Mouse (Mus musculus): ENCODE data around the gene Ush1c. TPM values are rescaled to one million over a fixed set of nuclear protein-coding genes. Genes with fewer than 3 reads are reported as not detected.

The Ush1c gene
- polyA plus RNA-seq, 1 experiment, result not detected

DNA sequence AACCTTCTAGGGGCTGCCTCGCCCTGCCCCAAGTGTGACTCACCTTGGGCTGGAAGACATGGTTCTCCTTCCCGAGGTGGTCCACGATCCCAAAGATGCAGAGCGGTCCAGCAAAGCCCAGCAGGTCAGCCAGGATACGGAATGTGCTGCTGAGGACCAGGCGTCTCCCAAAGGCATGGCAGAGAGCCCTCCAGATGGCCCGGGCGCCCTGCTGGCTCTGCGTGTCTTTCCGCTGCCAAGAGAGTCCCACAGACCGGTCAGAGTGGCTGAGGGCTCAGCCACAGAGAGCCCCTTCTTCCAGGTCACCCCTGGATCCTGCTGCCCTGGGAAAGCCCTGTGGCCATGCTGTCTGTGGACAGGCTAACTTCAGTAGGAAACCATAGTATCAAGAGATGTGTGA, 72.4 kb downstream of the Ush1c start:
- DNase-seq (ENCODE audit: low read depth in 1 of 2, low spot score in 2 of 2), result no peak
- WGBS, result 90% methylated on average over 11 of the region's 11 CpGs
- Histone ChIP-seq H3K4me3 (ENCODE audit: extremely low read depth, insufficient read depth, insufficient read length) (no peak overlapping the region), H3K4me1 (ENCODE audit: control insufficient read depth, insufficient read depth, insufficient read length) (no peaks in the 10 kb centered on the region), H3K27ac (ENCODE audit: insufficient read depth, low read length) (no peak overlapping the region), H3K36me3 (ENCODE audit: control insufficient read depth, insufficient read depth, low read length) (no peaks in the 10 kb centered on the region), H3K27me3 (ENCODE audit: control insufficient read depth, insufficient read depth, low read length) (no peaks in the 10 kb centered on the region)
- no peak for TF ChIP-seq CTCF (IDR thresholded peaks at IDR 0.05; ENCODE audit: extremely low read depth, insufficient read depth, insufficient read length, insufficient replicate concordance)
- no peak for TF ChIP-seq POLR2A (IDR thresholded peaks at IDR 0.05; ENCODE audit: low read depth, low read length)

GRCm38 (mm10) chr7:46162731-46163130, 75.6 kb downstream of the Ush1c start:
- no peaks in the 10 kb centered on the region for H3K36me3 ChIP-seq (ENCODE audit: control insufficient read depth, insufficient read depth, low read length)
- no peak overlapping the region for H3K27ac ChIP-seq (ENCODE audit: insufficient read depth, low read length)
- H3K4me1 ChIP-seq (ENCODE audit: control insufficient read depth, insufficient read depth, insufficient read length), result no peaks in the 10 kb centered on the region
- no peaks in the 10 kb centered on the region for H3K27me3 ChIP-seq (ENCODE audit: control insufficient read depth, insufficient read depth, low read length)
- H3K4me3 ChIP-seq (ENCODE audit: extremely low read depth, insufficient read depth, insufficient read length), result no peak overlapping the region
- no peak for DNase-seq (ENCODE audit: low read depth in 1 of 2, low spot score in 2 of 2)
- TF ChIP-seq POLR2A (IDR thresholded peaks at IDR 0.05; ENCODE audit: low read depth, low read length) (no peak), CTCF (IDR thresholded peaks at IDR 0.05; ENCODE audit: extremely low read depth, insufficient read depth, insufficient read length, insufficient replicate concordance) (no peak)
- WGBS, result 82% methylated on average over 5 of the region's 5 CpGs

GRCm38 (mm10) chr7:46162132-46162727, 76.1 kb downstream of the Ush1c start:
- DNase-seq (ENCODE audit: low read depth in 1 of 2, low spot score in 2 of 2), result no peak

DNA sequence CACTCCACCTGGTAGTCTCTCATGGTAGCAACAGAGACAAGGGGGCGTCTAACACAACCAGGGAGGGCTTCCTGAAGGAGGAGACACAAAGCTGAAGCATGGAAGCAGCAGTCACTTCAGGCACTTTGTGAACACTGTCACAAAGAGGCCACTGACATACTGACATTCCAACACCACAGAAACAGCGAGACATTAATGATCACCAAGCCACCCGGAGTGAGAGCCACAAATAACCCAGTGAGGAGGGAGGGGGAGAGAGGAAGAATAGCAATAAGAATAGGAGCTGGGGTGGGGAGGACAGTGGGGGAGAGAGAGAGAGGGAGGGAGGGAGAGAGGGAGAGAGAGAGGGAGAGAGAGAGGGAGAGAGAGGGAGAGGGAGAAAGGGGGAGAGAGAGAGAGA, 76.7 kb downstream of the Ush1c start:
- H3K27me3 ChIP-seq (ENCODE audit: control insufficient read depth, insufficient read depth, low read length), result no peaks in the 10 kb centered on the region
- no peaks in the 10 kb centered on the region for H3K36me3 ChIP-seq (ENCODE audit: control insufficient read depth, insufficient read depth, low read length)
- H3K27ac ChIP-seq (ENCODE audit: insufficient read depth, low read length), result no peak overlapping the region
- H3K4me3 ChIP-seq (ENCODE audit: extremely low read depth, insufficient read depth, insufficient read length), result no peak overlapping the region
- TF ChIP-seq POLR2A (IDR thresholded peaks at IDR 0.05; ENCODE audit: low read depth, low read length), result no peak
- TF ChIP-seq CTCF (IDR thresholded peaks at IDR 0.05; ENCODE audit: extremely low read depth, insufficient read depth, insufficient read length, insufficient replicate concordance), result no peak
- no peaks in the 10 kb centered on the region for H3K4me1 ChIP-seq (ENCODE audit: control insufficient read depth, insufficient read depth, insufficient read length)
- 37% methylated on average over 3 of the region's 3 CpGs for WGBS
- no peak for DNase-seq (ENCODE audit: low read depth in 1 of 2, low spot score in 2 of 2)

More at GRCm38 (mm10) chr7:46162132-46162727, 76.1 kb downstream of the Ush1c start:
- 83% methylated on average over 11 of the region's 11 CpGs for WGBS
- no peak for TF ChIP-seq POLR2A (IDR thresholded peaks at IDR 0.05; ENCODE audit: low read depth, low read length)
- TF ChIP-seq CTCF (IDR thresholded peaks at IDR 0.05; ENCODE audit: extremely low read depth, insufficient read depth, insufficient read length, insufficient replicate concordance), result no peak
- H3K4me3 ChIP-seq (ENCODE audit: extremely low read depth, insufficient read depth, insufficient read length), result no peak overlapping the region
- H3K36me3 ChIP-seq (ENCODE audit: control insufficient read depth, insufficient read depth, low read length), result no peaks in the 10 kb centered on the region
- H3K27ac ChIP-seq (ENCODE audit: insufficient read depth, low read length), result no peak overlapping the region
- H3K4me1 ChIP-seq (ENCODE audit: control insufficient read depth, insufficient read depth, insufficient read length), result no peaks in the 10 kb centered on the region
- no peaks in the 10 kb centered on the region for H3K27me3 ChIP-seq (ENCODE audit: control insufficient read depth, insufficient read depth, low read length)

DNA sequence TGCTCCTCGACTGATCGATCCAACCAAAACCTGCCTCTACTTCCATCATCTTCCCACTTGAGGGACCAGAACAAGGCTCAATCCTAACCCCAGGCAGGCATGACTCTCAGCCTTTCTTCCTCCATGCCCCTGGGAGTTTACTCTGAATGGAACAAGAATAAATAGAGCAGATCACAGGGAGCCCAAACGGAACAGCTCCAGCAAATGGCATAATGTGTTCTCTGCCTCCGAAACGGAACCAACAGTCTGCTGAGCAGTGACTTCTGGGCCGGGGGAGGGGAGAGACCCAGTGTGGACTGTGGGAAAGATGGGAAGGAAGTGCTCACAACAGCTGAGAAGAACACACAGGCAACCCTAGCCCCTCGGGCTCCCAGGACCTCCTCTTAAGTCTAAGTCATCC, 80.6 kb downstream of the Ush1c start:
- DNase-seq (ENCODE audit: low read depth in 1 of 2, low spot score in 2 of 2), result no peak
- Histone ChIP-seq H3K4me3 (ENCODE audit: extremely low read depth, insufficient read depth, insufficient read length) (no peak overlapping the region), H3K4me1 (ENCODE audit: control insufficient read depth, insufficient read depth, insufficient read length) (no peaks in the 10 kb centered on the region), H3K27me3 (ENCODE audit: control insufficient read depth, insufficient read depth, low read length) (no peaks in the 10 kb centered on the region), H3K27ac (ENCODE audit: insufficient read depth, low read length) (no peak overlapping the region), H3K36me3 (ENCODE audit: control insufficient read depth, insufficient read depth, low read length) (no peaks in the 10 kb centered on the region)
- TF ChIP-seq POLR2A (IDR thresholded peaks at IDR 0.05; ENCODE audit: low read depth, low read length) (no peak), CTCF (IDR thresholded peaks at IDR 0.05; ENCODE audit: extremely low read depth, insufficient read depth, insufficient read length, insufficient replicate concordance) (no peak)
- WGBS, result 47% methylated on average over 7 of the region's 7 CpGs

DNA sequence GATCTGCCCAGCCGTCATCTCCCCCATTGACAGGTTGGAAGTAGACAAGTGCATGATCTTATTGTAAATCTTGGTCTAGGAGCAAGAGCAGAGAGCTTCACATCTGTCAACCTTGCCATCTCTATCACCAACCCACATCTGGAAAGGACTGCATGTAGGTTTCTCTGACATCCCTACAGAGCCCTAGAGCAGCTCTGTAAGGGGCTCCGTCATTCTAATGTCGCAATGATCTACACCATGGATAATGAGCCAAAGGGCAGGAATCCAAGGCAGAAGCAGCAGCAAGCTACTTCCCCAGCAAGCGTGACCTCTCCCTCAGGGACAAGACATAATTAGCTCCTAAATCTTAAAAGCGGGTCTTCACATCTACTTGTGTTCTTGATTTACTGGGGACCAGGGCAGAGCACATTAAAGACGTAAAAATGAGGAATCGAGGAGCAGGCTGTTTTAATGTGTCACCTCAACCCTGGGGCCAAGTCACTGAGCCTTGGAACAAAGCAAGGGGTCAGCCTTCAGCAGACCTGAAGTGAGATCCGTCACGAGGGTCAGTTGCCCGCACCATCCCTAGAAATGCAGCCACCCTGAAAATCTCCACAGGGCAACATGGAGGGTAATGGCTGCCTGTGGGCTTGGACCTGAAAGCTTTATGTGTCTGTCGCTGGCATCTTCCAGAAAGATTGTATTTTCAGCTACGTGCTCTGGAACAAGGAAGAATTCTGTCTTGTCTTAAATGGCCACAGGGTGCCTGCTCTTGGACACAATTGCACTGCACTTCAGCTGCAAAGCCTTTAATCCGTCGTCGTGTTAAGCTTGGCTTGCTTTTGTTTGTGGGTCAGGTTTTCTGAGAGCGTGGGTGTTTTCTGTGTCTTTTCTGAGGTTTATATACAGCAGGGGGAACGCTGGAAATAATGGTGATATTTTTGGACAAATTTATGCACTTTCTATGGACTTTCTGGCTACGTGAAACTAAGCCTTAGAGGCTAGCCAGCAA, 83.5 kb downstream of the Ush1c start:
- H3K4me3 ChIP-seq (ENCODE audit: extremely low read depth, insufficient read depth, insufficient read length), result no peak overlapping the region
- H3K36me3 ChIP-seq (ENCODE audit: control insufficient read depth, insufficient read depth, low read length), result no peaks in the 10 kb centered on the region
- H3K27ac ChIP-seq (ENCODE audit: insufficient read depth, low read length), result no peak overlapping the region
- WGBS, result 82% methylated on average over 18 of the region's 18 CpGs
- TF ChIP-seq POLR2A (IDR thresholded peaks at IDR 0.05; ENCODE audit: low read depth, low read length) (no peak), CTCF (IDR thresholded peaks at IDR 0.05; ENCODE audit: extremely low read depth, insufficient read depth, insufficient read length, insufficient replicate concordance) (no peak)
- no peaks in the 10 kb centered on the region for H3K4me1 ChIP-seq (ENCODE audit: control insufficient read depth, insufficient read depth, insufficient read length)
- no peaks in the 10 kb centered on the region for H3K27me3 ChIP-seq (ENCODE audit: control insufficient read depth, insufficient read depth, low read length)
- no peak for DNase-seq (ENCODE audit: low read depth in 1 of 2, low spot score in 2 of 2)
